Mouse (Mus musculus) ES-Bruce4 (cell line): ENCODE measurements around the gene Rnf223. TPM values are rescaled to one million over a fixed set of nuclear protein-coding genes. Genes with fewer than 3 reads are reported as not detected.

Experiments used
- H3K27ac ChIP-seq: 2 replicates; pipeline ENCODE4 v1.5.1; 2012; ENCODE audit warnings: low read length, inconsistent platforms; ENCODE audit not compliant: insufficient read depth
- H3K27me3 ChIP-seq: 2 replicates; pipeline ENCODE4 v1.6.1; 2012; ENCODE audit warnings: mild to moderate bottlenecking, low read length, inconsistent platforms; ENCODE audit not compliant: control insufficient read depth, poor library complexity, insufficient read depth, severe bottlenecking
- H3K36me3 ChIP-seq: 2 replicates; pipeline ENCODE4 v1.6.1; 2012; ENCODE audit warnings: inconsistent platforms, mild to moderate bottlenecking, low read length, moderate library complexity; ENCODE audit not compliant: control insufficient read depth, poor library complexity, insufficient read depth, severe bottlenecking
- H3K4me1 ChIP-seq: one replicate; pipeline ENCODE4 v1.8.1; 2011; ENCODE audit warnings: low read length; ENCODE audit not compliant: control insufficient read depth, insufficient read depth
- H3K4me3 ChIP-seq: 2 replicates; pipeline ENCODE4 v1.5.1; 2011; ENCODE audit warnings: low read depth, mild to moderate bottlenecking, low read length
- H3K9ac ChIP-seq: 2 replicates; pipeline ENCODE4 v1.6.1; 2012; ENCODE audit warnings: low read depth, mild to moderate bottlenecking, inconsistent platforms; ENCODE audit not compliant: poor library complexity, severe bottlenecking
- H3K9me3 ChIP-seq: replicated peaks from 2 replicates; pipeline ENCODE4 v1.6.1; 2012; ENCODE audit warnings: mild to moderate bottlenecking, low read length, inconsistent platforms; ENCODE audit not compliant: control insufficient read depth, poor library complexity, insufficient read depth, severe bottlenecking
- CTCF ChIP-seq: IDR thresholded peaks from one replicate; pipeline ENCODE4 v1.8.1; 2011; ENCODE audit warnings: low read depth, low read length
- EP300 ChIP-seq: IDR thresholded peaks from 2 replicates; pipeline ENCODE4 v1.6.1; 2011; ENCODE audit warnings: low read depth, low read length; ENCODE audit not compliant: insufficient read depth
- POLR2A ChIP-seq: IDR thresholded peaks from one replicate; pipeline ENCODE4 v1.8.1; 2011; ENCODE audit warnings: low read length; ENCODE audit not compliant: insufficient read depth
- polyA plus RNA-seq: library from polyadenylated mRNA; stranded (reverse); fragments of >200 nt; gene quantifications from 2 replicates; pipeline ENCODE4 v1.2.4, GENCODE M21; 2011; ENCODE audit warnings: low read depth; ENCODE audit not compliant: missing spikeins, insufficient read depth, insufficient read length

Gene Rnf223
- 0.27 TPM in 1 of 2 replicates, not detected in the other for polyA plus RNA-seq

DNA sequence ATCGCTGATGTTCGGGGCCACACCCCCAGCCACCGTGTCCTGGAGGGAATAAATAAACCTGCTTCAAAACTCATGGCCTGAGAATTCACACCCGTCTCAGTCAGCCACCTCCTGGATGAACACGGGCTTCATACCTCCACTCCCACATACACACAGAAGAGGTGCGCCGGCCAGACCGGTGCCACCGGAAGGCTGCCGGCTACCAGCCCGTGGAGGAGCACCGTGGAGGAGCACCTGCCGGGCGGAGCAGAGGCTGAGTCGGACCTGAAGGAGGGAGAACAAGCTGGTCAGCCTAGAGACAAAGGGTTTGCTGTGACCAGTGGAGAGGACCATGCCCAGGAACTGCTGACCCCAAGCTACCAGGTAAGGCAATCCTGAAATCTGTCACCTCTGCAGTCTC lies at the start of gene Rnf223:
Gene Rnf223, plus strand, starts transcription at position 78 of the 400 bp plus-strand sequence.
- no peak for TF ChIP-seq POLR2A
- no peak for TF ChIP-seq EP300
- no peak for TF ChIP-seq CTCF
- Histone ChIP-seq H3K4me1 (no peaks in the 10 kb centered on the region), H3K36me3 (peaks cover 7% of the 10 kb centered on the region), H3K9me3 (peaks cover 26% of the 10 kb centered on the region), H3K9ac (no peak within 1 kb of the TSS), H3K27ac (no peak within 1 kb of the TSS), H3K4me3 (no peak within 1 kb of the TSS), H3K27me3 (no peaks in the 10 kb centered on the region)

DNA sequence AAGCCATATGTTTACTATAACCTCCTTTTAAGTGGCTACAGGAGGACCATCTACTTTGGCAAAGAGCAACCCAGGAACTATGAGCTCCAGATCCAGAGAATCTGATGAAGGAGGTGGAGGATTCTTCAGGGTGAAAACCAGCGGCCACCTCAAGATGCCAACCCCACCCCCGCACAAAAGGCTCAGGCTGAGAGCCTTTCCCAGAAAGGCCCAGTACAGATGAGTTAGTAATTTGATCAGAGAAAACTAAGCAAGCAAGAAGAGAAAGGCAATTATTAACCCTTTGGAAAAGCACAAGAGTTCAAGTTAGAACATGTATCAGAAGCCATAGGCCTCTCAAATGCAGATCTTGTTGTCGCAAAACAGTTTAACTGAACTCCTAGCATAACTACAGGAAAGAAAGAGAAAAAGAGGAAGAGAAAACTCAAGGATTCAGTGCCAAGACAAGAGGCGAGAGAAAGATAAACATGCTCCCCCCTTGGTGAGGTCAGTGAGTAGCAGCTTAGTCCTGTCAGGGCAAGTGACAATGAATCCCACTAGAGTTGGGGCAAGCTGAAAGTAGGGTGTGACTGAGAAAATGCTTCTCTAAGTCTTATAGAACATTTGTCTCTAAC lies 47.6 kb upstream of the Rnf223 start:
- H3K9me3 ChIP-seq: no peaks in the 10 kb centered on the region
- no peak overlapping the region for H3K4me3 ChIP-seq
- no peaks in the 10 kb centered on the region for H3K27me3 ChIP-seq
- H3K4me1 ChIP-seq: no peaks in the 10 kb centered on the region
- H3K36me3 ChIP-seq: no peaks in the 10 kb centered on the region
- no peak overlapping the region for H3K9ac ChIP-seq
- TF ChIP-seq POLR2A (no peak), CTCF (no peak), EP300 (no peak)
- no peak overlapping the region for H3K27ac ChIP-seq

DNA sequence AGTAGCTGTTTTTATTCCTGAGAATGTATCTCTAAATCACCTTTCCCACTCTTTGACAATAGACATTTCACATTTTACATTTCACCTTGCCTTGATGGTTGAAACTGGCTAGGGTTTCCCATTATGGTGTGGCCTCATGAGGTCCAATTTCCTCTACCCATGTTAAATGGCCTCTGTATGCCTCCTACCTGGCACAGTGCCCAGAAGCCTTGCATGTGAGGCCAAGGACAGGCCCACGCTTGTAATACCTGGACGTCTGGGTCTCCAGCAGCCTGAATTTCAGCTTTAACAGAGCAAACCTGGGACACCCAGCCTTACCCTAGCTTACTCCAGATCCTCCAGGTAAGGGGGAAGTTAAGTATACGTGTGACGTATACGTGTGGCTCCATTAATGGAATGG lies 47.0 kb upstream of the Rnf223 start:
- TF ChIP-seq CTCF (no peak), EP300 (no peak), POLR2A (no peak)
- Histone ChIP-seq H3K27ac (no peak overlapping the region), H3K27me3 (no peaks in the 10 kb centered on the region), H3K9me3 (no peaks in the 10 kb centered on the region), H3K36me3 (no peaks in the 10 kb centered on the region), H3K4me3 (no peak overlapping the region), H3K9ac (no peak overlapping the region), H3K4me1 (no peaks in the 10 kb centered on the region)

DNA sequence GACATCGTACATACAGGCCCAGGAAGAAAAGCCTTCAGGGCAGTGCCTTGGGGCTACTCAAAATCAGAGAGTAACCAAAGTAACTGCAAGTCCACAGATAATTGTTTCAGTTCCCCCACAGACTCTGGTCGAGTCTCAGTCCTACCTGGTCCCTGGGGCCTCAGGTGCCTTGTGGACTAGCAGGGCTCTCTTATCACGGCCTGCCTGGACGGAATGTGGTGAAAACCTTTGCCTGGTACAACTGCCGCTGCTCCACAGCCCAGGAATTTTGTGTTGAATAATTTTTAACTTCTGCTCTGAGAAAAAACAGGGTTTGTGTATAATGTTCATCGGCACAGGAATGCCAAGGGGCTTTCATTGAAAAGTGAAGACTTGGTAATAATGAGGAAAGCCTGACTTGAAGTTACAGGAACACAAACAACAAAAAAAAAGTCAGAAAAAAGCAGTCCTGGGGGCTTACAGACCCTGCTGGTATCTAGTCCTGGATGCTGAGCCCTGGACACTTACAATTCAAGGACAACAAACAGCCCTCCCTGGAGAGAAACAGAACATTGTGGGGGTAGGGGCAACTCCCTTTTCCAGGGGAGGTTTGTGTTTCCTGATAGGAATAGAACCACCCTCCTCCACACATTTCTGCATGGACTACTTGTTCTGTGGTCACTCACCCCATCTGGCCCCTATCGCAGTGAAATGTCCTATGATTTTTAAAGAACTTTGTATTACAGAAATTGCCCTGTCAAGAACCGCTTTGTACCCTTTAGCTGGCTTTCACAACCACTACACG lies 46.0 kb upstream of the Rnf223 start:
- Histone ChIP-seq H3K27ac (no peak overlapping the region), H3K4me3 (no peak overlapping the region)

DNA sequence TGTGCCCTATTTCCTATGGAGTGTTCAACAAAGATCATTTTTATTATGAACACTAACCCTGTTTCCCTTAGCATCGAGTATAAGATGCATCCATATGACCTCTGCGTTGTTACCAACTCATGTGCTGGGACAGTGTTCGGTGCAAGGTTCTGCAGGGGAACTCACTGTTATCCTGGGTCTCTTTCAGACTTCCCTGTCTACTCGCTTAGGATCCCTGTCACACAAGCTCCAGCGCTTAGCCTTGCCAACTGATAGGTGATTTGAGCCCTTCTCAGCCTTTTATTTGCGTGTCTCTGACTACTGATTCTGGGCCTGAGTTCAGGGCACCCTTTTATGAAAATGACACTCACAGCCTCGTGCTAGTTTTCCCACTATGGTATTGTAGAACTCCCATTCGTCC lies 45.1 kb upstream of the Rnf223 start:
- Histone ChIP-seq H3K36me3 (no peaks in the 10 kb centered on the region), H3K9me3 (no peaks in the 10 kb centered on the region), H3K4me3 (no peak overlapping the region), H3K9ac (no peak overlapping the region), H3K4me1 (no peaks in the 10 kb centered on the region), H3K27ac (no peak overlapping the region), H3K27me3 (no peaks in the 10 kb centered on the region)
- TF ChIP-seq EP300 (no peak), POLR2A (no peak), CTCF (no peak)

More for the DNA sequence above, 46.0 kb upstream of the Rnf223 start:
- no peaks in the 10 kb centered on the region for H3K27me3 ChIP-seq
- no peaks in the 10 kb centered on the region for H3K9me3 ChIP-seq
- H3K36me3 ChIP-seq: no peaks in the 10 kb centered on the region
- no peaks in the 10 kb centered on the region for H3K4me1 ChIP-seq
- no peak overlapping the region for H3K9ac ChIP-seq
- no peak for TF ChIP-seq CTCF
- TF ChIP-seq POLR2A: no peak
- no peak for TF ChIP-seq EP300

DNA sequence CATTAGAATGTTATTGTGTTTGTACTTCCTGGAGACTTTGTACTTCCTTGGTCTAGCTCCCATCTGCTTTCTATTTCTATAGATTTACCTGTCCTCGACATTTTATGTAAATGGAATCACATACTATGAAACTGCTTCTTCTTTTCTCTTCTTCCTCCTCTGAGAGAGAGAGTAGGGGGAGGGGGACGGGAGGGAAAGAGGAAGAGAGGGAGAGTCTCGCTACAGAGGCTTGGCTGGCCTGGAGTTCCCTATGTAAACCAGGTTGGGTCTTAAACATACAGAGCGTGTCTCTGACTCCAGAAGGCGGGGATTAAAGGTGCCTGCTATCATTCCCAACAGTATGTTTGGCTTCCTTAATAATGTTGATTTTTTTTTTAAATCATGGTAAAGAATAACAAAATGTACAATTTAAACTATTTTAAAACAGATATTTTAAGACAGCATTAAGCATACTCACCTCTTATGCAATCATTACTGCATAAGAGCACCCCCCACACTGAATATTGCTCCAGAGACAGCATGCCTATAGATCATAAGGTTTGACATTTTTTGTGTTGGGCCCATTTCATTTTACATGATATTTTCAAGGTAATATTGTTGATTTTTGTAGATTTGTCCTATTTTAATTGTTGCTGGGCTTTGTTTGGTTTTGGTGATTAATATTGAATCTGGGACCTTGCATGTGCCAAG lies 42.8 kb upstream of the Rnf223 start:
- no peaks in the 10 kb centered on the region for H3K36me3 ChIP-seq
- no peak overlapping the region for H3K9ac ChIP-seq
- H3K4me3 ChIP-seq: no peak overlapping the region
- no peaks in the 10 kb centered on the region for H3K9me3 ChIP-seq
- no peaks in the 10 kb centered on the region for H3K4me1 ChIP-seq
- no peak overlapping the region for H3K27ac ChIP-seq
- H3K27me3 ChIP-seq: no peaks in the 10 kb centered on the region
- no peak for TF ChIP-seq EP300
- no peak for TF ChIP-seq CTCF
- TF ChIP-seq POLR2A: no peak
